Mouse (Mus musculus) kidney, embryonic 16.5 days (tissue): Measurements from ENCODE around the gene Cped1. TPM values are rescaled to one million over a fixed set of nuclear protein-coding genes. Genes with fewer than 3 reads are reported as not detected.

Experiments used
- ATAC-seq: fragments of 200-750 bp; cut with Nextera tagmentation; 2 replicates; pipeline ENCODE4 v1.8.0; 2017; ENCODE audit warnings: moderate TSS enrichment; ENCODE audit not compliant: low FRiP score, low TSS enrichment
- H3K27ac ChIP-seq: fragments of 300-500 bp; sonication (generic); 2 replicates; pipeline ENCODE4 v1.5.1; 2014; ENCODE audit warnings: low read length
- H3K27me3 ChIP-seq: fragments of 300-500 bp; sonication (generic); 2 replicates; pipeline ENCODE4 v1.6.1; 2014; ENCODE audit warnings: low read length, control low read depth, mixed read lengths; ENCODE audit not compliant: insufficient read depth
- H3K36me3 ChIP-seq: fragments of 300-500 bp; sonication (generic); 2 replicates; pipeline ENCODE4 v1.6.1; 2014; ENCODE audit warnings: low read length, control low read depth, mixed read lengths; ENCODE audit not compliant: insufficient read depth
- H3K4me1 ChIP-seq: fragments of 300-500 bp; sonication (generic); 2 replicates; pipeline ENCODE4 v1.6.1; 2014; ENCODE audit warnings: low read length, control low read depth, mixed read lengths; ENCODE audit not compliant: insufficient read depth
- H3K4me2 ChIP-seq: fragments of 300-500 bp; sonication (generic); replicated peaks from 2 replicates; pipeline ENCODE4 v1.6.1; 2014; ENCODE audit warnings: low read depth, low read length
- H3K4me3 ChIP-seq: fragments of 300-500 bp; sonication (generic); 2 replicates; pipeline ENCODE4 v1.5.1; 2014; ENCODE audit warnings: mild to moderate bottlenecking, low read length
- H3K9ac ChIP-seq: fragments of 300-500 bp; sonication (generic); replicated peaks from 2 replicates; pipeline ENCODE4 v1.6.1; 2014; ENCODE audit warnings: low read length
- H3K9me3 ChIP-seq: fragments of 300-500 bp; sonication (generic); 2 replicates; pipeline ENCODE4 v1.6.1; 2016; ENCODE audit warnings: low read length, control low read depth
- WGBS: fragments of 180-500 bp; shearing (Covaris S2); extraction: QIAGEN DNeasy Blood & Tissue Kit; methylation state at CpG from one replicate; pipeline ENCODE4 v1.1.7; 2014; 5-methylcytosine and 5-hydroxymethylcytosine counted together
- polyA plus RNA-seq: library from polyadenylated mRNA; unstranded; fragments of >200 nt; fragmentation: Nextera tagmentation; extraction: Ambion mirVana; gene quantifications from 2 replicates; pipeline ENCODE4 v1.2.1, GENCODE M21; 2015

Gene Cped1
- polyA plus RNA-seq: 35.4 and 42.6 TPM in 2 replicates

GRCm38 (mm10) chr6:21985732-21986540, at the start of gene Cped1:
TSS of gene Cped1 (plus strand) at chr6:21985916.
- Histone ChIP-seq H3K4me1 (peaks cover 3% of the 10 kb centered on the region; the same call in 1 of the 2 replicates), H3K9me3 (no peaks in the 10 kb centered on the region), H3K27me3 (no peaks in the 10 kb centered on the region), H3K36me3 (no peaks in the 10 kb centered on the region), H3K4me3 (peak within 1 kb of the TSS; percentile 68), H3K9ac (peak within 1 kb of the TSS; percentile 80), H3K4me2 (peak within 1 kb of the TSS; percentile 88), H3K27ac (peak within 1 kb of the TSS; percentile 90)
- whole genome bisulfite sequencing: under 1% methylated on average over 38 of the region's 38 CpGs
- peak; percentile 71 for ATAC-seq

GRCm38 (mm10) chr6:21937981-21938635, 47.6 kb upstream of the Cped1 start:
- H3K4me3 ChIP-seq: no peak overlapping the region
- H3K27me3 ChIP-seq: no peaks in the 10 kb centered on the region
- no peaks in the 10 kb centered on the region for H3K36me3 ChIP-seq
- H3K9me3 ChIP-seq: no peaks in the 10 kb centered on the region
- no peak overlapping the region for H3K9ac ChIP-seq
- no peaks in the 10 kb centered on the region for H3K4me1 ChIP-seq
- WGBS: 80% methylated on average over 4 of the region's 4 CpGs
- no peak overlapping the region for H3K27ac ChIP-seq
- no peak for ATAC-seq
- H3K4me2 ChIP-seq: no peak overlapping the region

- H3K4me3 ChIP-seq: peak within 1 kb of the TSS; percentile 91
- peak within 1 kb of the TSS; percentile 89 for H3K9ac ChIP-seq
- H3K9me3 ChIP-seq: no peaks in the 10 kb centered on the region
- peak within 1 kb of the TSS; percentile 99 for H3K27ac ChIP-seq
- peak within 1 kb of the TSS; percentile 80 for H3K4me2 ChIP-seq
- WGBS: under 1% methylated on average over 33 of the region's 35 CpGs
- peaks cover 10% of the 10 kb centered on the region for H3K36me3 ChIP-seq
- peaks cover 13% of the 10 kb centered on the region for H3K4me1 ChIP-seq
- H3K27me3 ChIP-seq: no peaks in the 10 kb centered on the region
- ATAC-seq: peak; percentile 98
Measured at GRCm38 (mm10) chr6:21949226-21949731, 36.4 kb upstream of the Cped1 start, which contains the start of gene Ing3. TSS of gene Ing3 (plus strand) at chr6:21949571.

- H3K4me3 ChIP-seq: peak overlapping the region; percentile 91
- peaks cover 12% of the 10 kb centered on the region for H3K36me3 ChIP-seq
- H3K9me3 ChIP-seq: no peaks in the 10 kb centered on the region
- peaks cover 13% of the 10 kb centered on the region for H3K4me1 ChIP-seq
- peak overlapping the region; percentile 99 for H3K27ac ChIP-seq
- no peaks in the 10 kb centered on the region for H3K27me3 ChIP-seq
- peak overlapping the region; percentile 89 for H3K9ac ChIP-seq
- WGBS: under 1% methylated on average over 61 of the region's 68 CpGs
- ATAC-seq: peak; percentile 97
- H3K4me2 ChIP-seq: peak overlapping the region; percentile 80
Measured at GRCm38 (mm10) chr6:21949771-21950448, 35.8 kb upstream of the Cped1 start.

GRCm38 (mm10) chr6:21950676-21951075, 35.0 kb upstream of the Cped1 start:
- H3K4me2 ChIP-seq: peak overlapping the region; percentile 80
- no peak for ATAC-seq
- peak overlapping the region; percentile 99 for H3K27ac ChIP-seq
- WGBS: 83% methylated on average over 2 of the region's 2 CpGs
- peak overlapping the region; percentile 91 for H3K4me3 ChIP-seq
- H3K27me3 ChIP-seq: no peaks in the 10 kb centered on the region
- H3K9me3 ChIP-seq: no peaks in the 10 kb centered on the region
- peaks cover 20% of the 10 kb centered on the region for H3K36me3 ChIP-seq
- H3K4me1 ChIP-seq: peaks cover 13% of the 10 kb centered on the region
- peak overlapping the region; percentile 89 for H3K9ac ChIP-seq

- Histone ChIP-seq H3K9ac (no peak overlapping the region), H3K4me2 (no peak overlapping the region), H3K36me3 (peaks cover 25% of the 10 kb centered on the region), H3K27ac (no peak overlapping the region), H3K27me3 (no peaks in the 10 kb centered on the region), H3K9me3 (no peaks in the 10 kb centered on the region), H3K4me3 (no peak overlapping the region), H3K4me1 (peaks cover 11% of the 10 kb centered on the region)
- WGBS: 87% methylated on average over 4 of the region's 4 CpGs
- ATAC-seq: no peak
Measured at GRCm38 (mm10) chr6:21955468-21955867, 30.2 kb upstream of the Cped1 start.

GRCm38 (mm10) chr6:21958922-21959321, 26.8 kb upstream of the Cped1 start:
- H3K36me3 ChIP-seq: peaks cover 16% of the 10 kb centered on the region

GRCm38 (mm10) chr6:21959909-21960308, 25.8 kb upstream of the Cped1 start:
- Histone ChIP-seq H3K4me3 (no peak overlapping the region), H3K4me2 (no peak overlapping the region), H3K36me3 (peaks cover 13% of the 10 kb centered on the region), H3K9ac (no peak overlapping the region), H3K27me3 (no peaks in the 10 kb centered on the region), H3K9me3 (no peaks in the 10 kb centered on the region), H3K27ac (no peak overlapping the region), H3K4me1 (no peaks in the 10 kb centered on the region)
- WGBS: 94% methylated on average over 5 of the region's 5 CpGs
- ATAC-seq: no peak

More at GRCm38 (mm10) chr6:21958922-21959321, 26.8 kb upstream of the Cped1 start:
- no peak for ATAC-seq
- Histone ChIP-seq H3K9me3 (no peaks in the 10 kb centered on the region), H3K27me3 (no peaks in the 10 kb centered on the region), H3K27ac (no peak overlapping the region), H3K4me1 (no peaks in the 10 kb centered on the region), H3K4me2 (no peak overlapping the region), H3K4me3 (no peak overlapping the region), H3K9ac (no peak overlapping the region)
- 81% methylated on average over 4 of the region's 4 CpGs for WGBS

GRCm38 (mm10) chr6:21977532-21977931, 8.2 kb upstream of the Cped1 start:
- WGBS: 46% methylated on average over 2 of the region's 2 CpGs
- Histone ChIP-seq H3K4me3 (no peak overlapping the region), H3K4me2 (no peak overlapping the region), H3K36me3 (peaks cover 20% of the 10 kb centered on the region), H3K9ac (no peak overlapping the region), H3K9me3 (no peaks in the 10 kb centered on the region), H3K27me3 (no peaks in the 10 kb centered on the region), H3K4me1 (no peaks in the 10 kb centered on the region), H3K27ac (no peak overlapping the region)
- ATAC-seq: no peak
